Mouse (Mus musculus): ENCODE measurements at regions not wholly inside any gene's neighbourhood (a gene's known extent, or its start where the extent isn't known, plus 50 kb on each side); places are given as distances from the start of the nearest gene placed in this dataset.

GRCm38 (mm10) chr4:81726761-81727723 is 284.4 kb upstream of the Mpdz start:
- 76% methylated on average over 16 of the region's 16 CpGs for WGBS
- Histone ChIP-seq H3K9ac (replicated peaks; ENCODE audit: low read depth, low read length) (no peak overlapping the region), H3K36me3 (ENCODE audit: control insufficient read depth, insufficient read depth, low read length) (no peaks in the 10 kb centered on the region), H3K4me2 (replicated peaks; ENCODE audit: low read depth, low read length) (no peak overlapping the region), H3K9me3 (ENCODE audit: control insufficient read depth, low read depth, low read length) (no peaks in the 10 kb centered on the region), H3K27me3 (ENCODE audit: control insufficient read depth, insufficient read depth, low read length) (no peaks in the 10 kb centered on the region), H3K4me3 (ENCODE audit: low read depth, low read length) (no peak overlapping the region), H3K4me1 (ENCODE audit: control insufficient read depth, insufficient read depth, low read length) (peaks cover 6% of the 10 kb centered on the region; the same call in 1 of the 2 replicates), H3K27ac (ENCODE audit: low read length) (peak overlapping the region; percentile 66; the same call in 1 of the 2 replicates)
- ATAC-seq (ENCODE audit: insufficient number of reproducible peaks, insufficient read depth, low FRiP score, low read depth), result no peak

- Histone ChIP-seq H3K4me2 (replicated peaks; ENCODE audit: low read depth, low read length) (no peak overlapping the region), H3K9me3 (ENCODE audit: control insufficient read depth, low read depth, low read length) (no peaks in the 10 kb centered on the region), H3K4me3 (ENCODE audit: low read depth, low read length) (no peak overlapping the region), H3K9ac (replicated peaks; ENCODE audit: low read depth, low read length) (no peak overlapping the region), H3K4me1 (ENCODE audit: control insufficient read depth, insufficient read depth, low read length) (peaks cover 6% of the 10 kb centered on the region; the same call in 1 of the 2 replicates), H3K27ac (ENCODE audit: low read length) (no peak overlapping the region), H3K27me3 (ENCODE audit: control insufficient read depth, insufficient read depth, low read length) (no peaks in the 10 kb centered on the region), H3K36me3 (ENCODE audit: control insufficient read depth, insufficient read depth, low read length) (no peaks in the 10 kb centered on the region)
- ATAC-seq (ENCODE audit: insufficient number of reproducible peaks, insufficient read depth, low FRiP score, low read depth), result no peak
- 92% methylated on average over 2 of the region's 2 CpGs for WGBS
These were observed 282.1 kb upstream of the Mpdz start for GRCm38 (mm10) chr4:81724751-81725150.

DNA sequence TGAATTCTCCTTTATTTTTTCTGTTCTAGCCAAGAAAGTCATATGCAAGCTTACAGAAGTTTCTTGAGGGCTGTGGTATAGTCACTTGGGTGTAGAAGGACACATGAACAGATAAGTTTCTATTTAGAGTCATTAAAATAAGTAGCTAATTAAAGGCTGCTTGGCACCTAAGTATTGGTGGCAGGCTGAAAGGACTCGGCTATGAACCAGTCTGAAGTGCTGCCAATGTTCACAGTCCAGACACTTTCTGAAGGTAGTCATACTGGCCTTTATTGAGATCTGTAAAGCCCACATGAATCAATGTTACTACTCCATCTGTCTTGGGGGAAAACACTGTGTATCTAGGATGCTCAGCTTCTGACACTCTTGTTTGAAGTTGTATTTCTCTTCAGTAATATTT is 269.8 kb upstream of the Mpdz start:
- no peaks in the 10 kb centered on the region for H3K9me3 ChIP-seq (ENCODE audit: control insufficient read depth, low read depth, low read length)
- no peaks in the 10 kb centered on the region for H3K36me3 ChIP-seq (ENCODE audit: control insufficient read depth, insufficient read depth, low read length)
- H3K9ac ChIP-seq (replicated peaks; ENCODE audit: low read depth, low read length), result no peak overlapping the region
- H3K4me2 ChIP-seq (replicated peaks; ENCODE audit: low read depth, low read length), result no peak overlapping the region
- H3K4me1 ChIP-seq (ENCODE audit: control insufficient read depth, insufficient read depth, low read length), result no peaks in the 10 kb centered on the region
- no peak for ATAC-seq (ENCODE audit: insufficient number of reproducible peaks, insufficient read depth, low FRiP score, low read depth)
- WGBS, result 77% methylated on average over 1 of the region's 1 CpGs
- H3K27me3 ChIP-seq (ENCODE audit: control insufficient read depth, insufficient read depth, low read length), result no peaks in the 10 kb centered on the region
- no peak overlapping the region for H3K27ac ChIP-seq (ENCODE audit: low read length)
- H3K4me3 ChIP-seq (ENCODE audit: low read depth, low read length), result no peak overlapping the region

DNA sequence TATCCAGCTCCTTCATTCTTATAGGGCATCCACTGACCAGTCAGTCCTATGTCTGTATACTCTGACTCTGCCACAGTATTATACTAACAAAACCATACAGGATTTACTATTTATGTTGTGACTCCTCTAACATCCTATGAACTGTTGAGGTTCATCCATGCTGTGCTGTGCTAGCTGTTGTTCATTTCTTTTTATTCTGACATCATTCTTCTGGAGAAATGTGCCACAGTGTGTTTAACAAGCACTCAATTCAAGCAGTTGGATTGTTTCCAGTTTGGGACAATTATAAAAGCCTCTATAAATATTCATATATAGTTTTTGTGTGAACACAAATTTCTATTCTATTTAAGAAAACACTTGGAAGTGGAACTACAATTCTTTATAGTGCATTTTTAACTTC is 252.6 kb upstream of the Mpdz start:
- Histone ChIP-seq H3K9me3 (ENCODE audit: control insufficient read depth, low read depth, low read length) (no peaks in the 10 kb centered on the region), H3K27me3 (ENCODE audit: control insufficient read depth, insufficient read depth, low read length) (no peaks in the 10 kb centered on the region), H3K27ac (ENCODE audit: low read length) (no peak overlapping the region), H3K4me3 (ENCODE audit: low read depth, low read length) (no peak overlapping the region), H3K36me3 (ENCODE audit: control insufficient read depth, insufficient read depth, low read length) (no peaks in the 10 kb centered on the region), H3K4me1 (ENCODE audit: control insufficient read depth, insufficient read depth, low read length) (no peaks in the 10 kb centered on the region), H3K4me2 (replicated peaks; ENCODE audit: low read depth, low read length) (no peak overlapping the region), H3K9ac (replicated peaks; ENCODE audit: low read depth, low read length) (no peak overlapping the region)
- ATAC-seq (ENCODE audit: insufficient number of reproducible peaks, insufficient read depth, low FRiP score, low read depth), result no peak

GRCm38 (mm10) chr4:81677205-81677604 is 234.6 kb upstream of the Mpdz start:
- H3K36me3 ChIP-seq (ENCODE audit: control insufficient read depth, insufficient read depth, low read length), result no peaks in the 10 kb centered on the region
- H3K9me3 ChIP-seq (ENCODE audit: control insufficient read depth, low read depth, low read length), result no peaks in the 10 kb centered on the region
- no peak for ATAC-seq (ENCODE audit: insufficient number of reproducible peaks, insufficient read depth, low FRiP score, low read depth)
- H3K27ac ChIP-seq (ENCODE audit: low read length), result no peak overlapping the region
- no peak overlapping the region for H3K4me2 ChIP-seq (replicated peaks; ENCODE audit: low read depth, low read length)
- H3K27me3 ChIP-seq (ENCODE audit: control insufficient read depth, insufficient read depth, low read length), result no peaks in the 10 kb centered on the region
- 85% methylated on average over 2 of the region's 2 CpGs for WGBS
- no peak overlapping the region for H3K4me3 ChIP-seq (ENCODE audit: low read depth, low read length)
- no peak overlapping the region for H3K9ac ChIP-seq (replicated peaks; ENCODE audit: low read depth, low read length)
- H3K4me1 ChIP-seq (ENCODE audit: control insufficient read depth, insufficient read depth, low read length), result no peaks in the 10 kb centered on the region

- ATAC-seq (ENCODE audit: insufficient number of reproducible peaks, insufficient read depth, low FRiP score, low read depth), result no peak
- 83% methylated on average over 2 of the region's 2 CpGs for WGBS
- H3K4me2 ChIP-seq (replicated peaks; ENCODE audit: low read depth, low read length), result no peak overlapping the region
- H3K4me3 ChIP-seq (ENCODE audit: low read depth, low read length), result no peak overlapping the region
- H3K9ac ChIP-seq (replicated peaks; ENCODE audit: low read depth, low read length), result no peak overlapping the region
- H3K4me1 ChIP-seq (ENCODE audit: control insufficient read depth, insufficient read depth, low read length), result no peaks in the 10 kb centered on the region
- no peaks in the 10 kb centered on the region for H3K9me3 ChIP-seq (ENCODE audit: control insufficient read depth, low read depth, low read length)
- no peaks in the 10 kb centered on the region for H3K27me3 ChIP-seq (ENCODE audit: control insufficient read depth, insufficient read depth, low read length)
- no peaks in the 10 kb centered on the region for H3K36me3 ChIP-seq (ENCODE audit: control insufficient read depth, insufficient read depth, low read length)
- no peak overlapping the region for H3K27ac ChIP-seq (ENCODE audit: low read length)
These were observed 232.3 kb upstream of the Mpdz start for GRCm38 (mm10) chr4:81674871-81675270.

GRCm38 (mm10) chr4:81673398-81674265 is 231.0 kb upstream of the Mpdz start:
- H3K4me2 ChIP-seq (replicated peaks; ENCODE audit: low read depth, low read length), result no peak overlapping the region
- H3K4me1 ChIP-seq (ENCODE audit: control insufficient read depth, insufficient read depth, low read length), result peaks cover 8% of the 10 kb centered on the region; the same call in 1 of the 2 replicates
- H3K9me3 ChIP-seq (ENCODE audit: control insufficient read depth, low read depth, low read length), result no peaks in the 10 kb centered on the region
- no peak overlapping the region for H3K27ac ChIP-seq (ENCODE audit: low read length)
- no peak overlapping the region for H3K9ac ChIP-seq (replicated peaks; ENCODE audit: low read depth, low read length)
- WGBS, result 57% methylated on average over 4 of the region's 4 CpGs
- H3K4me3 ChIP-seq (ENCODE audit: low read depth, low read length), result no peak overlapping the region
- peak; percentile 72; the same call in 1 of the 2 replicates for ATAC-seq (ENCODE audit: insufficient number of reproducible peaks, insufficient read depth, low FRiP score, low read depth)
- H3K36me3 ChIP-seq (ENCODE audit: control insufficient read depth, insufficient read depth, low read length), result no peaks in the 10 kb centered on the region
- no peaks in the 10 kb centered on the region for H3K27me3 ChIP-seq (ENCODE audit: control insufficient read depth, insufficient read depth, low read length)

- H3K4me2 ChIP-seq (replicated peaks; ENCODE audit: low read depth, low read length), result no peak overlapping the region
- no peaks in the 10 kb centered on the region for H3K9me3 ChIP-seq (ENCODE audit: control insufficient read depth, low read depth, low read length)
- no peak overlapping the region for H3K4me3 ChIP-seq (ENCODE audit: low read depth, low read length)
- H3K27ac ChIP-seq (ENCODE audit: low read length), result no peak overlapping the region
- 33% methylated on average over 2 of the region's 2 CpGs for WGBS
- H3K36me3 ChIP-seq (ENCODE audit: control insufficient read depth, insufficient read depth, low read length), result no peaks in the 10 kb centered on the region
- ATAC-seq (ENCODE audit: insufficient number of reproducible peaks, insufficient read depth, low FRiP score, low read depth), result no peak
- no peak overlapping the region for H3K9ac ChIP-seq (replicated peaks; ENCODE audit: low read depth, low read length)
- H3K4me1 ChIP-seq (ENCODE audit: control insufficient read depth, insufficient read depth, low read length), result peaks cover 8% of the 10 kb centered on the region; the same call in 1 of the 2 replicates
- H3K27me3 ChIP-seq (ENCODE audit: control insufficient read depth, insufficient read depth, low read length), result no peaks in the 10 kb centered on the region
These were observed 229.4 kb upstream of the Mpdz start for GRCm38 (mm10) chr4:81671986-81672385.

Measured in stomach, embryonic 14.5 days (tissue).